Mouse (Mus musculus) R1 (cell line): ENCODE data around the gene Siglece.
"Not testable (repeated sequence)": the region's sequence is repeated elsewhere in the genome, so short reads cannot be mapped to it uniquely, and the experiment has no call there.

ENCODE experiments used
- DNase-seq: peaks from one replicate; pipeline ENCODE4 v3.0.0-alpha.2; 2018; ENCODE audit warnings: low read depth, low spot score

Siglece gene

GRCm38 (mm10) chr7:43660002-43660401 is at the start of gene Siglece:
TSS of gene Siglece (minus strand) at chr7:43660161.
- no peak for DNase-seq

- DNase-seq, result no peak
Measured at GRCm38 (mm10) chr7:43690118-43690517, 30.2 kb upstream of the Siglece start, which contains the start of gene Klk14. TSS of gene Klk14 (plus strand) at chr7:43690418.

- DNase-seq, result peak; percentile 45
Measured at GRCm38 (mm10) chr7:43685088-43685487, 25.1 kb upstream of the Siglece start.

GRCm38 (mm10) chr7:43682511-43682910 is 22.6 kb upstream of the Siglece start:
- peak; percentile 50 for DNase-seq

GRCm38 (mm10) chr7:43680960-43681359 is 21.0 kb upstream of the Siglece start:
- DNase-seq, result peak; percentile 74

GRCm38 (mm10) chr7:43678517-43678916 is 18.6 kb upstream of the Siglece start:
- peak; percentile 52 for DNase-seq

- no peak for DNase-seq
Measured at GRCm38 (mm10) chr7:43675091-43675490, 15.1 kb upstream of the Siglece start.

- no peak for DNase-seq
Measured at GRCm38 (mm10) chr7:43672581-43673260, 12.8 kb upstream of the Siglece start.

GRCm38 (mm10) chr7:43671809-43672580 is 12.0 kb upstream of the Siglece start, which contains the start of gene Ctu1:
TSS of gene Ctu1 (plus strand) at chr7:43672016.
- DNase-seq, result peak; percentile 97

- no peak for DNase-seq
Measured at GRCm38 (mm10) chr7:43671064-43671808, 11.3 kb upstream of the Siglece start.

GRCm38 (mm10) chr7:43668582-43668981 is 8.6 kb upstream of the Siglece start:
- peak; percentile 68 for DNase-seq

- DNase-seq, result not testable (repeated sequence)
Measured at GRCm38 (mm10) chr7:43667221-43667620, 7.3 kb upstream of the Siglece start.

- DNase-seq, result no peak
Measured at GRCm38 (mm10) chr7:43662804-43663203, 2.8 kb upstream of the Siglece start.

GRCm38 (mm10) chr7:43656232-43656631 is 3.7 kb downstream of the Siglece start:
- no peak for DNase-seq

- no peak for DNase-seq
Measured at GRCm38 (mm10) chr7:43654519-43654918, 5.4 kb downstream of the Siglece start.

GRCm38 (mm10) chr7:43652683-43653082 is 7.3 kb downstream of the Siglece start:
- no peak for DNase-seq

- DNase-seq, result peak; percentile 42
Measured at GRCm38 (mm10) chr7:43643046-43643652, 16.8 kb downstream of the Siglece start.

- no peak for DNase-seq
Measured at GRCm38 (mm10) chr7:43642587-43642986, 17.4 kb downstream of the Siglece start.

- no peak for DNase-seq
Measured at GRCm38 (mm10) chr7:43637118-43637517, 22.8 kb downstream of the Siglece start.

GRCm38 (mm10) chr7:43636194-43636593 is 23.8 kb downstream of the Siglece start:
- no peak for DNase-seq

- no peak for DNase-seq
Measured at GRCm38 (mm10) chr7:43634500-43634899, 25.5 kb downstream of the Siglece start, which contains the start of gene Ceacam18. TSS of gene Ceacam18 (plus strand) at chr7:43634707.

GRCm38 (mm10) chr7:43633940-43634339 is 26.0 kb downstream of the Siglece start:
- DNase-seq, result no peak
